Mouse (Mus musculus) cerebellum, adult 11-12 months (tissue): ENCODE data around the gene Hcrt.
A peak's percentile ranks its signal among the peaks of the same experiment; 100 is the strongest.

ENCODE experiments used
- DNase-seq: peaks from one replicate; pipeline ENCODE4 v3.0.0; 2022

Hcrt gene

DNA sequence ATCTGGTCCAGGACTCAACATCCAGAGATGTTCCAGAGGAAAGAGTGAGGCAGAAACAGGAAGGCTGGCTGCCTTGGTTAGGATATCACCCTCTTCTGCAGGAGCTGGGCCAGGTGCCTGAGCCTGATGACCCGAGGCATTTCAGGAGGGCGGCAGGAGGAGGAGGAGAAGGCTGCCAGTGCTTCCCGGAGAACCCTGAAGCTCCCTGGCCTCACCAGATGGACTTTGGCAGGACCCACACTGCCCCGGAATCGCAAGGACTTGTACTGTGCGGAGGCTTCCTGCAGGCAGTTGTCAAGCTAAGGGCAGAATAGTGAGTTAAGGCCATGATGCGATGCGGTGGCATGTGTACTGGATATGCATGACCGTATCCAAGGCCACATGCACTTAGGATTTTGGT is 4.0 kb upstream of the Hcrt start:
- no peak for DNase-seq

GRCm38 (mm10) chr11:100761547-100762045 is 1.1 kb downstream of the Hcrt start:
- DNase-seq, result peak; percentile 88

- peak; percentile 60 for DNase-seq
Measured at GRCm38 (mm10) chr11:100759611-100760233, 3.0 kb downstream of the Hcrt start, which contains the start of gene Kcnh4. Kcnh4 (minus strand) TSS chr11:100759942.

- DNase-seq, result no peak
Measured at GRCm38 (mm10) chr11:100758707-100759610, 3.8 kb downstream of the Hcrt start.

GRCm38 (mm10) chr11:100757566-100757965 is 5.2 kb downstream of the Hcrt start:
- DNase-seq, result no peak

- DNase-seq, result no peak
Measured at GRCm38 (mm10) chr11:100756476-100756875, 6.3 kb downstream of the Hcrt start.

DNA sequence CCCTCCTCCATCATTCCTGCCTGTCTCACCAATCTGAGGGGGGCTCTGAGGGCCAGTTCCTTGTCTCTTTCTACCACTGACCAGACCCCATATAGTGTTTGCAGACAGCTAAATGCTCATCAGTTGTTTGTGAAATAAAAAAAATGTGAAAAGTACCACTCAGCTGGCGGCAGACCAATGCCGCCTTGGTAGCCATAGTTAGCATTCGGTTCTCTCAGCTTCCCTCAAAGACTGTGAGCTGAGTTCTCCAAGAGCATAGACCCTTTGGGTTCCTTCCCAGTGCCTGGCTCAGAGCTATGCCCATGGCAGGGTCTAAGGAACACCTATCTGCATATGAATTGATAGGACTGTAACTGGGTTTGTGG is 8.1 kb downstream of the Hcrt start:
- DNase-seq, result no peak

- DNase-seq, result no peak
Measured at GRCm38 (mm10) chr11:100754021-100754692, 8.6 kb downstream of the Hcrt start.

DNA sequence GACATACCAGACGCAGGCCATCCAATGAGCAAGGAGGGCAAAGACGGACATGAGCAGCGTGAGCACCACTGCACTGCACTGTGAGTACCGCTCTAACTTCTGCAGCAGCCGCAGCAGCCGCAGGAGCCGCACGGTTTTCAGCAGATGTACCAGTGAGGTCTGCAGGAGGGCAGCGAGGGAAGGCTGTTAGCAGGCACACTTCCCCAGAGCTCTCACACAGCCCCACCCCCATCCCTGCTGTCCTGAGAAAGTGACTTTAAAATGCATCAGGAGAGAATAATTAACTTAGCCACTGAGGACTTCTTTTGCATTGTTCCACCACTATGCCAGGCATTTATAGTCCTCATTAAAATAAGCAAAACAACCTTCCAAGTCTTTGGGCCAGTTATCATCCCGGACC is 10.4 kb downstream of the Hcrt start:
- DNase-seq, result no peak

GRCm38 (mm10) chr11:100750127-100750526 is 12.6 kb downstream of the Hcrt start:
- DNase-seq, result no peak

GRCm38 (mm10) chr11:100749469-100749868 is 13.3 kb downstream of the Hcrt start:
- DNase-seq, result no peak

DNA sequence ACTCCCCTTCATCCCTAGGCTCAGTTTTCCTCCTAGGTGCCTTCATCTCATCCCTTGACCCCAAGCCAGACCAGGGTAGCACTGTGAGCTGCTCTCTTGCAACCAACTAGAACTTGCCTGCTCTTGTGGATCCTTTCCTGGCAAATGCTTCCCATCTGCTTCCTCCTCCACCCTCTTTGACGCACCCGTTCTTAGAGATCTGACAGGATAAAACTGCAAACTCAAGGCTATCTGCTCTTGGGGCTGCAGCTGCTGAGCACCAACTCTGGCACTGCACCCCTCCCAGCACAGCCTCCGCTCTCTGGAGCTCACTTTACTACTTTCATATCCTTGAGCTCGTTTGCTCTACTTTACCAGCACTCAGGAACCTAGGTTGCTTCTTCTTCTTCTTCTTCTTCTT is 14.1 kb downstream of the Hcrt start:
- no peak for DNase-seq

GRCm38 (mm10) chr11:100747114-100747513 is 15.6 kb downstream of the Hcrt start:
- DNase-seq, result no peak

DNA sequence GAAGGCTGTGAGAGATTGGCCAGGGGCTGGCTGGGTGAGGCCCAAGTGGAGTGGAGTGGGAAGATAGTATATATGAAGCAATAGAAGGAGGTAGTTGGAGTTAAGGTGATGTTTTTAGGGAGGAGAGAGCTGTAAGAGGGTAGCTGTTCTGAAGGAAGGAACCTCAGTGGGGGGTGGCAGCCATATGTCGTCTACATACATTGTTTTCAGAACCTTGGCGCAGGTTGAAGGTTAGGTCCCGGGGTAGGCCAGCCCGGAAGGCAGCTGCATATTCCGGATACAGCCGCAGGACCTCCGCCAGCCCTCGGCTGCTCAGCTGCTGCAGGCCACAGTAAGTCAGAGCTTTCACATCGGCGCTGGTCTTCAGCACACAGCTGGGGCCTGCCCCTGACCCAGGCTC is 16.2 kb downstream of the Hcrt start:
- DNase-seq, result no peak

DNA sequence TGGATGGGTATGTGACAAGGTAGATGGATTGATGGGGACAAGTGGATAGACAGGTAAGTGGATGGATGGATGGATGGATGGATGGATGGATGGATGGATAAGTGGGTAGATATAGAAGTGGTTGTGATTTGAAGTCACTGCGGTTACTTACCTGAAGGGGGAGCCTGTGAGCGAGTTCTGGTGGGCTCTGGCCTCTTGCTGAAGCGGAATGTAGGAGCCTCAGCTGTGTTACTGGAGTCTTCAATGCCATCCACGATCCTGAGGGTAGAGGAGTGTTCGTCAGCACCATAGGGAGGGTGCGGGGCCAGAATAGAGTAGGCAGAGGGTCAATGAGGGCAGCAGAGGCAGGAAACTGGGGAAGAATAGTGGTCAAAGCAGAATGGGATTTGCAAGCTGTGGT is 17.6 kb downstream of the Hcrt start:
- peak; percentile 52 for DNase-seq

GRCm38 (mm10) chr11:100741348-100741747 is 21.4 kb downstream of the Hcrt start:
- peak; percentile 47 for DNase-seq

DNA sequence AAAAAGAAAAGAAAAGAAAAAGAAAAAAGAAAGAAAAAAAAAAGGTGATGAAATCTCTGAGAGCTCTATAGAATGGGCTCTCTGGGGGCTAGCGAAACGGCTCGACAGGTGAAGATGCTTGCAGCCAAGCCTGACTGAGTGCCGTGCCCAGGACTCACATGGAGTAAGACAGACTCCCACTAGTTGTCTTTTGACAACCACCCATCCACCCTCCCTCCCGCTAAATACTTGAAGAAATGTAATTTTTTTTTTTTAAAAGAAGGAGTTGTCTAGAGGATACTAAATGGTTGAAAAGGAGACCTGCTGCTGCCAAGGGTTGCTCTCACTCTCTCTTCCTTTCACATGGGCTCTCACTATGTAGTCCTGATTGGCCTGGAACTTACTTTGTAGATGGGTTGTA is 24.0 kb downstream of the Hcrt start:
- no peak for DNase-seq

DNA sequence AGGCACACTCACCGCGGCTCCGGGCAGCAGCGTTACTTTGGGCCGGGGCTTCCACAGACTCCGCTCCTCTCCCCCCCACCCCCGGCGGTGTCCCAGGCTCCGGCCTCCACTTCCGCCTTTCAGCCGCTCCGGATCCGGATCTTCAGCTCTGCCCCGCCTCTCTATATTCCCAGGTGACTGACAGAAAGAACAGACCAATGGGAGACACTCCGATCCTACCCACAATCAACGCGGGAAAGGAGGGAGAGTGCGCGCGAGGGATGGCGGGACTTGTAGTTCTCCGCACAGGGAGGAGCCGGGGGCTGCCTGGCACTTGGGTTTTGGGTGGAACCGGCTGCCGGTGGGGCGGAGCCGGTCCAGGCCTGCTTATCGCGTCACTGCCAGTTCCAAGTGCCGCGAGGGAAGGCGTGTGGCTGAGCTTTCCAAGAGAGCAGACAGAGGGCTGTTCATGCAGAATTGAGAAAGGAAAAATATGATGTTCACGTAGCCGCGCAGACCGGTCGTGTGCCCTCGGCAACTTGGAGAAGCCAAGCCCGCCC is 24.6 kb downstream of the Hcrt start, which contains the start of gene Rab5c:
Gene Rab5c, minus strand, starts transcription at position 150 of the 539 bp plus-strand sequence.
- peak; percentile 99 for DNase-seq

GRCm38 (mm10) chr11:100737105-100737733 is 25.5 kb downstream of the Hcrt start:
- no peak for DNase-seq

DNA sequence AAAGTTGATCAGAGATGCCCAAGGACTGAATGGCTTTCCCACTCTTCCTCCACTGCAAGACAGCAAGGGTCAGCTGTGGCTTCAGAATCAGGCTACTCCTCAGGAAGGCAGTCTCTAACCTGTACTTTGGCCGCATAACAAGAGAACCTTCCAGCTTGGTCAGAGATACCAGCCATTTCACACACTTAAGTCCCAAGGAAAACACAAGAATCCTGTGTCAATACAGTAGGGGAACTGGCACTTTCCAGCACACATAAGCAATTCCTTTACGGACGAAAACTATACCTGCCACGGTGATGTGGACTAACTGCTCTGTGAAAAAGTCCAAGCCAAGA is 26.0 kb downstream of the Hcrt start:
- DNase-seq, result no peak

DNA sequence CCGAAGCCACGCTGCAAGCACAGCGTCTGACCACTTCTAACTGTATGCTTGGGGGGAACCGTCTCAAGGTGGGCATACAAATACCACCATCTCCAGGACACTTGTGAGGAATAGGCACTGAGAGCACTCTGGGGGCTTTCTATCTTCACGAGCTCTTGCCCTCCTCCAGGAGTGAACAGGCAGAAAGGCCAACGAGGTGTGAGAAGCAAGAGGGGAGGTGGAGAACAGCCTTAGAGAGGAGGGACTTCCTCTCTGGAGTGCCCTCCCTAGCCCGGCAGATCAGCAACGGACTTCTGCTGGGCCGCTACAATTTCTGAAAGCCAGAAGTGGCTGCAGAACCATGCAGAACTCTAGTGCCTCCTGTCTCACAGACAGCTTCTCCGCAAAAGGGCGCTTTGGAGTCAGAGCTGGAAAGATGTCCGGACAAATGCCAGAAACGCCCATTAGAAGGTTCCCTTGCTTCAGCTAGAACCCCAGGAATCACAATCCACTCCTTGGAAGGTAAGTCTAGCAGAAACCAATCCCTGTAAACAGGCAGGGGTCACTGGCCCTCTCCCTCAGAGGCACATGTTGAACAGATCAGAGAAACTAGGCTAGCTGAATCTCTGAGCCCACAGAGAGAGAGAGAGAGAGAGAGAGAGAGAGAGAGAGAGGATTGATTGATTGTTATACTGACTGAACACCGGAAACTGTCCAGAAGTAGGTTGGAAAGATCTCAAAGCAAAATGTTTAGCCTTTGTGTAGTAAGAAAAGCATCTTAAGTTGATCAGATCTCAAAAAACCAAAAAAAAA is 26.6 kb downstream of the Hcrt start:
- no peak for DNase-seq
